Mouse (Mus musculus): Measurements from ENCODE around the gene Socs7.

The Socs7 gene

DNA sequence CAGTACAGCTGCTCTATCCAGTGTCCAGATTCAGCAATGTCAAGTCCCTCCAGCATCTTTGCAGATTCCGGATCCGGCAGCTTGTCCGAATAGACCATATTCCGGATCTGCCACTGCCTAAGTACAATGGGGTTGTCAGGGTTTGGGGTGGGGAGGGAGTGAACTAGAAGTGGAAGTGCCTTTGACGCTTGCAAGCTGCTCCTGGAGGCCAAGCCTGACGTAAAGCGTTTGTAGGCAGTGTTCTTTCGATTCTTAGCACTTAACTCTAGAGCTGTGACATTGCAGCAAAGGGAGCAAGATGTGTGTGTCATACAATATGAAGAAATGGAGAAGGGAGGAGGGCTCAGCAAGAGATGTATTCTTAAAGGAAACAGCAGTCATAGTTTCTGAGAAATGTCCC lies 26.8 kb downstream of the Socs7 start:
- in situ Hi-C loops (cut with MboI): no loop called here

- in situ Hi-C loops (cut with MboI): no loop called here
Measured at GRCm38 (mm10) chr11:97393658-97394057, 31.3 kb downstream of the Socs7 start.

DNA sequence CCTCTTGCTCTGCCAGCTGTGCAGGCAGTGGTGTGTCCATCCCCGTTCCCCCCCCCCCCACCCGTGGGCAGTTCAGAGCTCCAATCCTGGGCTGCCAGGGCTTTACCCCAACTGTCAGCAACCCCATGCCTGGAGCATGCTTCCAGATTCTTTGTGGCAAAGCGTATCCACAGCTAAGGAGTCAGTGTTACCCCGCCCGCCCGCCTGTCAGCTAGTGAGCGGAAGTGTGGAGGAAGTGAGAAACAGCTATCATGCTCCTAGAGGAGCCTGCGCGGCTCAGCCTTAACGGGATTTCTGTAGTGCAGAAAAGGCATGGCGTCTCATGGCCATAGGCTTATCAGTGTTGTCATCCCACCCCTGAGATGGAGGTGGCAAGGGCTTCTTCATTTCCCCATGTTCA lies 31.8 kb downstream of the Socs7 start:
- in situ Hi-C loops (cut with MboI): no loop called here

DNA sequence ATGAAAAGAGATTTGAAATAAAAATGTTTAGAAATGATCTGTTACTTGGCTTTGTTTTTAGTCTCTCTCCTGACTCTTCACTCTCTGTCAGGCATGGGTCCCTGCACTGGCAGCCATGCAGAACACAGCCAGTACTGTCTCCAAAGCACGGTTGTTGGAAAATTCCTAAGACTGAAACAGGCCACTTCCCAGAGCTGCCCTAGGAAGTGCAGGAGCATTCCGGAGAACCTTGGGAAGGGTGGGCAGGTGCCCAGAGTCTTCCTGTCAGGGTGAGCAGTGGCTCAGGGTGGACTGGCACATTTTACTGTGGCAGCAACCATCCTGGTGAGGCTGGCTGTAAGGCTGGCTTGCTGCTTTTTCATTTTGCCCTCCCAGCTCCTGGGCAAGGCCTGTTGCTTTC lies 36.2 kb downstream of the Socs7 start:
- in situ Hi-C loops (cut with MboI): no loop called here

- in situ Hi-C loops (cut with MboI): no loop called here
Measured at GRCm38 (mm10) chr11:97399958-97400710, 37.8 kb downstream of the Socs7 start.

DNA sequence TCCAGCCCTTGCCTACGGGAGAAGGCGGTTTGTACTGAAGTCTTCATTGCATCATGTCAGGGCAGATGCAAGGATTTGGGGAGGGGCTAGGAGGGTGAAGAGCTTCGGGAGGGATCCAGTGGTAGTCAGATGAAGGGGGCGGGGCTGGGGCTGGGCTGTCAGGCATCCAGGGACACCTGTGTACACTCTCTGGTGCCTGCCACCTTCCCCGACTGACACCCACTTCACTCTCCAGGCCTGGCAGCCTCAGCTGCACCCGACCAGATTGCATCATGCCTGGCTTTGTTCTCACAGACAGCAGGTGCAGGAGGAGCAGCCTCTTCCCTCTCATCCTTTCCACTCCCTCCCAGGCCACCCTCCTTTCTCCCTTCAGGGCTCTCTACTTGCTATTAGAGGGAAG lies 38.7 kb downstream of the Socs7 start:
- in situ Hi-C loops (cut with MboI): no loop called here

GRCm38 (mm10) chr11:97401686-97402435 lies 39.5 kb downstream of the Socs7 start:
- in situ Hi-C loops (cut with MboI): no loop called here

DNA sequence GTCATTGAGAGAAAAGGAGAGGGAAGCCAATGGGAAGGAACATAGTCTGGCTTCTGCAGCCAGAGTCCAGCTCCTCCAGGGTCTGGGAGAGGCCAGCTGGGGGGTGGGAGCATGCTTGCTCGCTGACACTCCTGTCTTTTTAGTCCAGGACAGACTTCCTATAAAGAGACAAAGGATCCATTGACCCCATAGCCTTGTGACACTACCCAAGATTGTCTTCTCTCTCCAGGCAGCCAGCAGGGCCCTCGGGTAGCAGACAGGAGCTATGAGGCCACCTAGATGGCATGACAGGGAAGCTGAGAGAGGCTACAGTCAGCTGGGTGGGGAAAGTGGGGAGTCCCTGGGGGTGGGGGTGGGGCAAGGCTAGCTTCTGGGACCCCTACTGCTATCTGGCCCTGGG lies 40.4 kb downstream of the Socs7 start:
- in situ Hi-C loops (cut with MboI): no loop called here

GRCm38 (mm10) chr11:97403614-97404183 lies 41.3 kb downstream of the Socs7 start:
- in situ Hi-C loops (cut with MboI): no loop called here

DNA sequence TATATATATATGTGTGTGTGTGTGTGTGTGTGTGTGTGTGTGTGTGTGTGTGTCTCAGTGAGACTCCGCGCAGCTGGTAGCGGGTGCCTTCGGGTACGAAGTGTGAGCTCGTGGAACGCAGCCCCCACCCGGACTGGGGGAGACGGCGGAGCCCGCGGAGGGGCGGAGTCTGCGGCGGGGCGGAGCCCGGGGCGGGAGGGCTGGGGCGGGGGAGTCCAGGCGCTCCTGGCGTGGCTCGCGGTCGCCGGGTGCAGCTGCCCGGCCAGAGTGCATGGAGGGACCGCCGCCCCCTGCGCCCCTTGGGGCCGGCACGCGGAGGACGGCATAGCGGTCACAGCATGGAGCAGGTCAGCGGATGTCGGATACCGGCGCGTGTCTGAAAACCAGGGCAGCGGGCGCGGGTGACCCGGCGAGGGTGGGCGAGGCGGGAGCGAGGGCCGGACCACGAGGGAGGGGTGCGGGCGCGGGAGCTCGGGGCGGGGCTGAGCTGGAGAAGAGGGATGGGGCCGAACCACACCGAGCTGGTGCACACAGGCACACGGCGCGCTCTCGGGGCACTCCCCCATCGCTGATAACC lies 41.9 kb downstream of the Socs7 start:
- in situ Hi-C loops (cut with MboI): no loop called here

- in situ Hi-C loops (cut with MboI): no loop called here
Measured at GRCm38 (mm10) chr11:97404761-97405190, 42.4 kb downstream of the Socs7 start.

- in situ Hi-C loops (cut with MboI): no loop called here
Measured at GRCm38 (mm10) chr11:97406094-97406951, 44.0 kb downstream of the Socs7 start.

DNA sequence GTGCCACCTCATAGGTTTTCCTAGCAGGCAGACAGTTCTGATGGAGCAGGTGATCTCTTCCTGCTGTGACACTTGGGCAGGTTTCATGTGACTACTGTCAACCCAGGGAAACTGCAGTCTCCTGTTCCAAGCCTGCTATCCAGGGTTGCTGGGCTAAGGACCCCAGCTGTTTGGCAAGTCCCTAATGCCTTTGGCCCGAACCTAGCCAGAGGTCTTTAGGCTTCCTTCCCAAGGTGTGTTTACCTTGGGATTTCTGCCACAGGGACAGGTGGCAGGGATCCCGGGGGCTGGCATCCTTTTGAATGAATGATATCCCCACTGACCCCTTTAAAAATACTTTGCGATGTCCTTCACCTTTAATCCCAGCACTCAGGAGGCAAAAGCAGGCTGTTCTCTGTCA lies 45.1 kb downstream of the Socs7 start:
- in situ Hi-C loops (cut with MboI): no loop called here

GRCm38 (mm10) chr11:97408171-97408570 lies 45.8 kb downstream of the Socs7 start:
- in situ Hi-C loops (cut with MboI): no loop called here

DNA sequence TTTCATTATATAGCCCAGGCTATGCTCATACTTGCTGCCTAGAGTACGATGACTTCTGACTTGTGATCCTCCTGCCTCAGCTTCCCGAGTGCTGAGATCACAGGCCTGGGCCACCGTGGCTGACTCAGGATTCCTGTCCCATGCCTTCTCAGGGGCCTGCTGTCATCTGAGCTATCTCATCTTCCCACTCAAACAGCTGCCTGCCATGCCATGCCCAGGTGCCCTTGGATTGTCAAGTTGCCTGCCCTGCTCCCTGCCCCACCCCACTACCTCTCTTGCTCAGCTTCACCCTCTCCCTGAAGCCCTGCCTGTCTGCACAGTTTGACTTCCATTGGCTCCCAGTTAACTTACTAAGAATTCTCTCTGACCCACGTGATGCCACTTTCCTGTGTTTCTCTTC lies 48.6 kb downstream of the Socs7 start:
- in situ Hi-C loops (cut with MboI): no loop called here

GRCm38 (mm10) chr11:97412117-97412516 lies 49.8 kb downstream of the Socs7 start:
- in situ Hi-C loops (cut with MboI): no loop called here

DNA sequence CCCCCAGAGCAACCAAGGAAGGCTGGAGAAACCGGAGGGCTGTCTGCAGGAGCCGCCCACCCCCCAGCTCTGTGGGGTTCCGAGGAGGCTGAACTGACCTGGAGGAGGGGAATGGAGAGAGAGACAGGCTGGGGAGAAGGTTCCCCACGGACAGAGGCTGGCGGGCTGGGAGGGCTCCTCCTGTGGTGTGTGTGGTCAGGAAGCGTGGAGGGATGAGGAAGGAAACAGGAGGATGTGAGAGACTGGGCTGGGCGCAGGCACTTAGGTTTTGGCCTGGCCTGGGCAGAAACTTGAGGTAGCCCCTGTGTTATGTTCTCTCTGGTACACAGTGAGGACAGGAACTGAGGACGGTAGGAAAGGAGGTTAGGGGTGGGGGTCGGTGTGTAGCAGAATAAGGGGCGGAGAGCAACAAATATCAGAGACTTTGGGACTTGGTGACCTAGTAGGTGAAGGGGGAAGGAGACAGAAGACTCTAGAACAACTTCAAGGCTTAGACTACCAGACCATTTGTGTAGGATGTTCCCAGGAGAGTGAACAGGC lies 50.5 kb downstream of the Socs7 start:
- in situ Hi-C loops (cut with MboI): no loop called here

DNA sequence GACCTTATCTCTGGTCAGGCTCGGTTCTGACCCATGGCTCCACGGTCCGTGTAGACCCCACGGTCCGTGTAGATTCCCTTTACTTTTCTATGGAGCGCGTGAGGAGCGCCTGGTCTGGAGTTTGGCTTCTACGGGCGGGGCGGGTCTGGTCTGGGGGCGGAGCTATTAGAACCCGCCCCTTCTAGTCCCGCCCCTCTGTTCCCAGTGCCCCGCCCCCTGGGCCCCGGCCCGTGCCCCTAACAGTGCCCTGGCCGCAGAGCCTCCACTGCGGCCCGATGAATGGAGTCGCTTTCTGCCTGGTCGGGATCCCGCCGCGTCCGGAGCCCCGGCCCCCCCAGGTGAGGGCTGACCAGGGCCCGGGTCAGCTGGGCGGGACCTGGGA lies 53.0 kb downstream of the Socs7 start, which contains the start of gene Arhgap23:
Arhgap23 (plus strand) TSS at position 204 of the 382 bp plus-strand sequence.
- in situ Hi-C loops (cut with MboI): no loop called here

DNA sequence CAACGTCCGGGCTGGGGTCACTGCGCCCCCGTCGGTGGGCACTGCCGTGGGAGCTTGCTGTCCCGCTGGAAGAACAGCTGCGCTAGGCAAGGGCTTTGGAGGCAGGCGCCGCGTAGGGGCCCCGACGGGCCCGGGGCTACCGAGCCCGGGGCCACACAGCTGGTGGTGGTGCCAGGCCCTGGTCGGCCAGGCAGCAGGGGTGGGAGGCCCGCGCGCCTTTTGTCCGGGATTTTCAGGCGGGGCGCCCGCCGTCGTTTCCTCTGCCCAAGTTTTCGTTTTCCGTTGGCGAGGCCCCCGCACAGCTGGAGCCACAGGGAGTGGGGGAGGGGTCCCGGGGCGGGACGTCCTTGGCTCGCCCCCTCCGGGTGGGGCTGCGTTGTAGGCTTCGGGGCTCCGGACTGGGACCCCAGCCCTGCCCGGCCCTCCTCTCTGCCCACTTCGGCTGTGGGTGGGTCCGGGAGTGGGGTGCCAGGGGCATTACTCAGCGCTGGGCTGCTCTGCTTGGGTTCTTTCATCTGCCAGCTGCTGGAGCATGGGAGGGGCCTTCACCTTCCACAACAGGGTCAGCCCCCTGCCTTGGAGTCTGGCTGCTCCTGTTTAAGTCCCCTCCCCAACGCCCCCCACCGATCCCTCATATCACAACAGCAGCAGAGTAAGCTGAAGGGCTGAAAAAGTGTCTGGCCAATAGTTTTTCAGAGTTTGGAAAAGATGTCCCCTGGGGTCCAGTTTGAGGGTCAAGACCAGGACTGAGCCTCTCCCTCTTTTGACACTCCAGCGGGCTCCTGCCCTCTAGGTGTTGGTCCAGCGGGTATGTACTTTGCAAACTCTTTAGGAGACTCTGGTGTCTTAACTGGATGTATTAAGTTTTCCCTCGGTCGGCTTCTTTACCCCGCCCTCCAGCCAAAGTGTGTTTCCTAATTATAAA lies 53.6 kb downstream of the Socs7 start:
- in situ Hi-C loops (cut with MboI): no loop called here

- in situ Hi-C loops (cut with MboI): no loop called here
Measured at GRCm38 (mm10) chr11:97416637-97417035, 54.3 kb downstream of the Socs7 start.
